Mouse (Mus musculus) heart, embryonic 10.5 days (tissue): ENCODE data around the gene Purb. TPM values are rescaled to one million over a fixed set of nuclear protein-coding genes. Genes with fewer than 3 reads are reported as not detected.
"Not testable (repeated sequence)": the region's sequence is repeated elsewhere in the genome, so short reads cannot be mapped to it uniquely, and the experiment has no call there.

Experiments
- DNase-seq: peaks from one replicate; pipeline ENCODE4 v3.0.0-alpha.2; 2017; ENCODE audit warnings: low spot score
- H3K27ac ChIP-seq: fragments of 300-500 bp; sonication (generic); 2 replicates; pipeline ENCODE4 v1.5.1; 2016; ENCODE audit warnings: mild to moderate bottlenecking
- H3K27me3 ChIP-seq: fragments of 300-500 bp; sonication (generic); 2 replicates; pipeline ENCODE4 v1.6.1; 2016; ENCODE audit warnings: mild to moderate bottlenecking; ENCODE audit not compliant: poor library complexity, insufficient read depth, severe bottlenecking
- H3K36me3 ChIP-seq: fragments of 300-500 bp; sonication (generic); 2 replicates; pipeline ENCODE4 v1.6.1; 2016; ENCODE audit warnings: mild to moderate bottlenecking, moderate library complexity
- H3K4me1 ChIP-seq: fragments of 300-500 bp; sonication (generic); 2 replicates; pipeline ENCODE4 v1.6.1; 2016; ENCODE audit warnings: mild to moderate bottlenecking
- H3K4me3 ChIP-seq: fragments of 300-500 bp; sonication (generic); 2 replicates; pipeline ENCODE4 v1.5.1; 2016; ENCODE audit warnings: mild to moderate bottlenecking, moderate library complexity
- H3K9me3 ChIP-seq: fragments of 300-500 bp; sonication (generic); 2 replicates; pipeline ENCODE4 v1.6.1; 2016; ENCODE audit warnings: mild to moderate bottlenecking, moderate library complexity
- WGBS: fragments of 180-500 bp; shearing (Covaris S2); methylation state at CpG from one replicate; pipeline ENCODE4 v1.1.7; 2016; 5-methylcytosine and 5-hydroxymethylcytosine counted together
- microRNA-seq: library from miRNA; unstranded; fragments of <30 nt; microRNA quantifications from one replicate; pipeline ENCODE4, GENCODE M21; 2017
- polyA plus RNA-seq: library from polyadenylated mRNA; unstranded; fragments of >200 nt; fragmentation: Nextera tagmentation; extraction: Ambion mirVana; gene quantifications from 2 replicates; pipeline ENCODE4 v1.2.1, GENCODE M21; 2016

The Purb gene
- polyA plus RNA-seq, 1 experiment from 2014 or later: 21.0 TPM

DNA sequence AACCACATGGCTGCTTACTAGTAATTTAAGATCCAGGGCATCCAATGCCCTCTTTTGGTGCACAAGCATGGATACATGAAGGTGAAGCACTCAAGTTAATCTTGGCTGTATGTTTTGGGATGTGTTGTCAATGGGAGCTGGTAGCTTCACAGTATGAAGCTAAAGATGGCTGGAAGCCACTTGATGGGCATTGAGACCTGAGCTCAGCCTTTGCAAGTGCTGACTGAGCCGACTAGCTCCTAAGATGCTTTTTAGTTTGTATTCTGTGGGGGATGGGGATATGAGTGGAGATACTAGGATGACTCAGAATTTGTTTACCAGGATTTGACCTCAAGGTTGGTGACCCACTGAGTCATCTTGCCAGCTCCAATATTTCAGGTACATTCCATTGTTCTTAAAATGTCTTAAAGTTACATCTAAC lies 55.4 kb downstream of the Purb start:
- Histone ChIP-seq H3K27me3 (no peaks in the 10 kb centered on the region), H3K4me3 (no peak overlapping the region), H3K27ac (no peak overlapping the region), H3K36me3 (peaks cover 57% of the 10 kb centered on the region), H3K9me3 (no peaks in the 10 kb centered on the region), H3K4me1 (peaks cover 4% of the 10 kb centered on the region)
- no peak for DNase-seq
- WGBS: 22% methylated on average over 1 of the region's 1 CpGs

GRCm38 (mm10) chr11:6419156-6419555 lies 56.6 kb downstream of the Purb start:
- not testable (repeated sequence) for H3K27me3 ChIP-seq, H3K4me3 ChIP-seq, H3K27ac ChIP-seq, DNase-seq, H3K9me3 ChIP-seq
- H3K36me3 ChIP-seq: peaks cover 50% of the 10 kb centered on the region
- 61% methylated on average over 4 of the region's 4 CpGs for whole genome bisulfite sequencing
- peaks cover 13% of the 10 kb centered on the region for H3K4me1 ChIP-seq

GRCm38 (mm10) chr11:6418751-6419150 lies 57.0 kb downstream of the Purb start:
- Histone ChIP-seq H3K4me3 (no peak overlapping the region), H3K9me3 (no peaks in the 10 kb centered on the region), H3K36me3 (peaks cover 46% of the 10 kb centered on the region), H3K4me1 (peaks cover 13% of the 10 kb centered on the region), H3K27ac (no peak overlapping the region), H3K27me3 (no peaks in the 10 kb centered on the region)
- no peak for DNase-seq
- 82% methylated on average over 5 of the region's 5 CpGs for WGBS

Small RNAs within 50 kb of the gene (microRNA-seq; reads per million reads assigned to microRNA genes)
- gene Gm22123: not detected

Other genes with a start within 250 kb of the Purb start
- gene Npc1l1, start 245.8 kb downstream of the Purb start, polyA plus RNA-seq: 0.06 TPM in 1 of 2 replicates, not detected in the other
- gene Ddx56, start 208.1 kb downstream of the Purb start, polyA plus RNA-seq: 93.7 and 111 TPM in 2 replicates
- gene Tmed4, start 201.0 kb downstream of the Purb start, polyA plus RNA-seq: 85.6 and 101 TPM in 2 replicates
- 187 and 299 TPM in 2 replicates for gene Ogdh, start 184.3 kb downstream of the Purb start, polyA plus RNA-seq
- gene Zmiz2, start 86.8 kb downstream of the Purb start, polyA plus RNA-seq: 8.1 and 10.2 TPM in 2 replicates
- gene Ppia, start 60.5 kb downstream of the Purb start, polyA plus RNA-seq: 4,882 and 5,148 TPM in 2 replicates
- 303 and 415 TPM in 2 replicates for gene H2afv, start 31.5 kb downstream of the Purb start, polyA plus RNA-seq
- gene Myo1g, start 45.0 kb upstream of the Purb start, polyA plus RNA-seq: 0.69 and 1.6 TPM in 2 replicates
- 86.1 and 108 TPM in 2 replicates for gene Ccm2, start 71.0 kb upstream of the Purb start, polyA plus RNA-seq
- gene Nacad, start 130.1 kb upstream of the Purb start, polyA plus RNA-seq: 2.4 and 2.9 TPM in 2 replicates
- gene Tbrg4, start 150.2 kb upstream of the Purb start, polyA plus RNA-seq: 72.1 and 73.8 TPM in 2 replicates
- not detected in 2 replicates for gene Wap, start 162.7 kb upstream of the Purb start, polyA plus RNA-seq
- 1.3 and 2.5 TPM in 2 replicates for gene Ramp3, start 182.6 kb upstream of the Purb start, polyA plus RNA-seq